8 mouse cellular contexts compared by ENCODE assay signal in genomic region chr9:68695496-68695969, GRCm38 (mm10). TPM values are rescaled to one million over a fixed set of nuclear protein-coding genes. Genes with fewer than 3 reads are reported as not detected.
DNase-seq lines count a peak whose midpoint lies in the region; ATAC-seq and TF ChIP-seq lines count a peak whose summit lies in the region.

No protein-coding gene starts in this region.

- no peaks in the 10 kb centered on the region for H3K9me3 ChIP-seq in intestine, embryonic 14.5 days (ENCODE audit: control insufficient read depth, low read length)
- H3K9me3 ChIP-seq in intestine, embryonic 16.5 days (ENCODE audit: control insufficient read depth, low read length), result no peaks in the 10 kb centered on the region
- no peaks in the 10 kb centered on the region for H3K9me3 ChIP-seq in hindbrain, embryonic 14.5 days (ENCODE audit: control insufficient read depth, low read length)
- H3K9me3 ChIP-seq in liver, postnatal 0 days (ENCODE audit: low read length), result no peaks in the 10 kb centered on the region

- no peak overlapping the region for H3K4me3 ChIP-seq in intestine, embryonic 14.5 days (ENCODE audit: low read depth, low read length)
- no peak overlapping the region for H3K4me3 ChIP-seq in intestine, embryonic 16.5 days (ENCODE audit: low read length)
- H3K4me3 ChIP-seq in hindbrain, embryonic 14.5 days (replicated peaks; ENCODE audit: low read length), result no peak overlapping the region
- H3K4me3 ChIP-seq in liver, postnatal 0 days (ENCODE audit: low read depth, low read length), result no peak overlapping the region

- no peak for TF ChIP-seq CTCF in liver, postnatal 0 days (IDR thresholded peaks at IDR 0.05; ENCODE audit: low read depth)

- 41% methylated on average over 16 of the region's 16 CpGs for WGBS in intestine, embryonic 14.5 days
- WGBS in intestine, embryonic 16.5 days, result 52% methylated on average over 16 of the region's 16 CpGs
- WGBS in hindbrain, embryonic 14.5 days, result 39% methylated on average over 16 of the region's 16 CpGs
- 84% methylated on average over 16 of the region's 16 CpGs for WGBS in liver, postnatal 0 days (ENCODE audit: insufficient replicate concordance)

- H3K27ac ChIP-seq in intestine, embryonic 14.5 days (ENCODE audit: low read depth), result no peak overlapping the region
- H3K27ac ChIP-seq in intestine, embryonic 16.5 days (ENCODE audit: low read length), result no peak overlapping the region
- H3K27ac ChIP-seq in hindbrain, embryonic 14.5 days, result 0 out of 2 replicates have a peak overlapping the region, but pooled peaks have one; percentile 5
- H3K27ac ChIP-seq in liver, postnatal 0 days (ENCODE audit: low read depth), result no peak overlapping the region

- H3K4me2 ChIP-seq in intestine, embryonic 14.5 days (ENCODE audit: low read length), result no peak overlapping the region
- no peak overlapping the region for H3K4me2 ChIP-seq in intestine, embryonic 16.5 days (ENCODE audit: low read depth, low read length)
- no peak overlapping the region for H3K4me2 ChIP-seq in hindbrain, embryonic 14.5 days (replicated peaks)
- no peak overlapping the region for H3K4me2 ChIP-seq in liver, postnatal 0 days (ENCODE audit: low read depth, low read length)

- H3K9ac ChIP-seq in intestine, embryonic 14.5 days (ENCODE audit: low read length), result no peak overlapping the region
- H3K9ac ChIP-seq in intestine, embryonic 16.5 days (ENCODE audit: low read depth, low read length), result no peak overlapping the region
- H3K9ac ChIP-seq in hindbrain, embryonic 14.5 days, result no peak overlapping the region
- H3K9ac ChIP-seq in liver, postnatal 0 days (replicated peaks), result no peak overlapping the region

- no peaks in the 10 kb centered on the region for H3K36me3 ChIP-seq in intestine, embryonic 14.5 days (ENCODE audit: control insufficient read depth, insufficient read depth, low read length)
- no peaks in the 10 kb centered on the region for H3K36me3 ChIP-seq in intestine, embryonic 16.5 days (ENCODE audit: control insufficient read depth, insufficient read depth, low read length)
- no peaks in the 10 kb centered on the region for H3K36me3 ChIP-seq in hindbrain, embryonic 14.5 days (replicated peaks; ENCODE audit: control insufficient read depth, insufficient read depth)
- H3K36me3 ChIP-seq in liver, postnatal 0 days (replicated peaks; ENCODE audit: insufficient read depth, low read length), result no peaks in the 10 kb centered on the region

- H3K4me1 ChIP-seq in intestine, embryonic 14.5 days (replicated peaks; ENCODE audit: control insufficient read depth, insufficient read depth, low read length), result peaks cover 12% of the 10 kb centered on the region; the same call in 1 of the 2 replicates
- peaks cover 10% of the 10 kb centered on the region; the same call in 1 of the 2 replicates for H3K4me1 ChIP-seq in intestine, embryonic 16.5 days (ENCODE audit: control insufficient read depth, insufficient read depth, low read length)
- H3K4me1 ChIP-seq in hindbrain, embryonic 14.5 days (replicated peaks; ENCODE audit: control insufficient read depth, insufficient read depth, low read length), result peaks cover 11% of the 10 kb centered on the region
- no peaks in the 10 kb centered on the region for H3K4me1 ChIP-seq in liver, postnatal 0 days (ENCODE audit: insufficient read depth)

- H3K27me3 ChIP-seq in intestine, embryonic 14.5 days (replicated peaks; ENCODE audit: control insufficient read depth, insufficient read depth, low read length), result no peaks in the 10 kb centered on the region
- H3K27me3 ChIP-seq in intestine, embryonic 16.5 days (replicated peaks; ENCODE audit: control insufficient read depth, insufficient read depth, low read length), result no peaks in the 10 kb centered on the region
- H3K27me3 ChIP-seq in hindbrain, embryonic 14.5 days (ENCODE audit: control insufficient read depth, insufficient read depth, low read length), result no peaks in the 10 kb centered on the region
- no peaks in the 10 kb centered on the region for H3K27me3 ChIP-seq in liver, postnatal 0 days (ENCODE audit: insufficient read depth, low read length)

- peak; percentile 53 for DNase-seq in intestine, embryonic 14.5 days (ENCODE audit: low spot score)
- peak; percentile 57 to 62 for DNase-seq in cerebellum, postnatal 25 days
- peak; percentile 56 for DNase-seq in hindbrain, embryonic 14.5 days (ENCODE audit: low spot score)
- peak; percentile 60 for DNase-seq in lung, postnatal 10 days
- no peak for DNase-seq in thymus, postnatal 14 days
- no peak for DNase-seq in spleen, postnatal 14 days (ENCODE audit: low spot score in 2 of 2)
- DNase-seq in liver, postnatal 0 days, result no peak

- no peak for ATAC-seq in intestine, embryonic 14.5 days (replicated peaks; ENCODE audit: low FRiP score, low TSS enrichment, low read depth)
- ATAC-seq in intestine, embryonic 16.5 days, result no peak
- ATAC-seq in hindbrain, embryonic 14.5 days (ENCODE audit: low FRiP score), result no peak
- no peak for ATAC-seq in liver, postnatal 0 days

- no peak for TF ChIP-seq EP300 in liver, postnatal 0 days (IDR thresholded peaks at IDR 0.05; ENCODE audit: low read depth)

RNA-seq across cellular contexts. Expression of gene Rora, which starts 41.9 kb away (rescaled TPM):
- polyA plus RNA-seq in intestine, embryonic 14.5 days (2014; fragmentation: Nextera tagmentation; extraction: Ambion mirVana), result 4.4 and 6.0 TPM in 2 replicates
- 4.0 and 4.5 TPM in 2 replicates for polyA plus RNA-seq in intestine, embryonic 16.5 days (2015; fragmentation: Nextera tagmentation; extraction: Ambion mirVana)
- 22.0 and 28.1 TPM in 2 replicates for polyA plus RNA-seq in hindbrain, embryonic 14.5 days (2014; fragmentation: Nextera tagmentation; extraction: Ambion mirVana)
- polyA plus RNA-seq in liver, postnatal 0 days (2015; fragmentation: Nextera tagmentation; extraction: Ambion mirVana), result 22.7 and 23.1 TPM in 2 replicates

Comparison
In these comparisons a context has a peak if more than half of its experiments do, and no peak if none do; other contexts are left out.
1. DNase-seq: peak in intestine, embryonic 14.5 days (single experiment), cerebellum, postnatal 25 days (2 of 2), hindbrain, embryonic 14.5 days (single experiment) and lung, postnatal 10 days (single experiment); none in thymus, postnatal 14 days (single experiment), spleen, postnatal 14 days (0 of 2) and liver, postnatal 0 days (single experiment).